Mouse (Mus musculus) heart, embryonic 15.5 days (tissue): ENCODE results near the gene Pramef20. TPM values are rescaled to one million over a fixed set of nuclear protein-coding genes. Genes with fewer than 3 reads are reported as not detected.
"Not testable (repeated sequence)": the region's sequence is repeated elsewhere in the genome, so short reads cannot be mapped to it uniquely, and the experiment has no call there.

Experiments
- ATAC-seq: fragments of 200-750 bp; cut with Nextera tagmentation; replicated peaks from 2 replicates; pipeline ENCODE4 v1.8.0; 2017; ENCODE audit warnings: low read depth, moderate TSS enrichment; ENCODE audit not compliant: insufficient number of reproducible peaks, insufficient read depth, low FRiP score
- H3K27ac ChIP-seq: fragments of 300-500 bp; sonication (generic); 2 replicates; pipeline ENCODE4 v1.5.1; 2015; ENCODE audit warnings: mild to moderate bottlenecking, inconsistent platforms
- H3K27me3 ChIP-seq: fragments of 300-500 bp; sonication (generic); 2 replicates; pipeline ENCODE4 v1.6.1; 2015; ENCODE audit warnings: inconsistent platforms
- H3K36me3 ChIP-seq: fragments of 300-500 bp; sonication (generic); 2 replicates; pipeline ENCODE4 v1.6.1; 2015; ENCODE audit warnings: mild to moderate bottlenecking, inconsistent platforms
- H3K4me1 ChIP-seq: fragments of 300-500 bp; sonication (generic); replicated peaks from 2 replicates; pipeline ENCODE4 v1.6.1; 2015; ENCODE audit warnings: inconsistent platforms
- H3K4me2 ChIP-seq: fragments of 300-500 bp; sonication (generic); 2 replicates; pipeline ENCODE4 v1.6.1; 2015; ENCODE audit warnings: inconsistent platforms, mild to moderate bottlenecking, moderate library complexity
- H3K4me3 ChIP-seq: fragments of 300-500 bp; sonication (generic); 2 replicates; pipeline ENCODE4 v1.5.1; 2015; ENCODE audit warnings: mild to moderate bottlenecking, inconsistent platforms
- H3K9ac ChIP-seq: fragments of 300-500 bp; sonication (generic); 2 replicates; pipeline ENCODE4 v1.6.1; 2015; ENCODE audit warnings: mild to moderate bottlenecking, inconsistent platforms
- H3K9me3 ChIP-seq: fragments of 300-500 bp; sonication (generic); replicated peaks from 2 replicates; pipeline ENCODE4 v1.6.1; 2016; ENCODE audit warnings: inconsistent platforms
- WGBS: fragments of 180-500 bp; shearing (Covaris S2); methylation state at CpG from one replicate; pipeline ENCODE4 v1.1.7; 2015; ENCODE audit warnings: mixed read lengths; 5-methylcytosine and 5-hydroxymethylcytosine counted together
- polyA plus RNA-seq: library from polyadenylated mRNA; unstranded; fragments of >200 nt; fragmentation: Nextera tagmentation; extraction: Ambion mirVana; gene quantifications from 2 replicates; pipeline ENCODE4 v1.2.1, GENCODE M21; 2015

Gene Pramef20
- not detected in 2 replicates for polyA plus RNA-seq

DNA sequence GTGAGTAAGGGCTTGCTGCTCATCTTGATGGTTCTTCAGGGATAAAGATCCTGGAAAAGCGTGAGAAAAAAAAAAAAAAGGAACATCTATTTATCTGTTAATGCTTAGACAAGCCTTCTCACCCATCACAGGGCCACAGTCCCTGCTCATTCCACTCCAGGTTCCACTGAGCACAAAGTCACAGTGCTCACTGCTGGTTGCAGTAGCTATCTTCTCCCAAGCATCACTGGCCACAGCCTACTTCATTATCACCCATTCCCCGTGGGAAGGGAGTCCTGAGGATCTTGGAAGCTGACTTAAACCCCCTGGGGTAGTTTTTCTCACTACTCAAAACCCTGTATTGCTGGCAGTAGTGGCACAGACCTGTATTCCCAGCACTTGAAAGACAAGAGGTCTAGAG is at the start of gene Pramef20:
Gene Pramef20, minus strand, starts transcription at position 23 of the 400 bp plus-strand sequence.
- H3K4me2 ChIP-seq = no peak within 1 kb of the TSS
- no peak within 1 kb of the TSS for H3K4me3 ChIP-seq
- ATAC-seq = no peak
- 43% methylated on average over 2 of the region's 2 CpGs for WGBS
- no peak within 1 kb of the TSS for H3K27ac ChIP-seq
- H3K4me1 ChIP-seq = no peaks in the 10 kb centered on the region
- H3K27me3 ChIP-seq = no peaks in the 10 kb centered on the region
- no peaks in the 10 kb centered on the region for H3K9me3 ChIP-seq
- no peak within 1 kb of the TSS for H3K9ac ChIP-seq
- no peaks in the 10 kb centered on the region for H3K36me3 ChIP-seq

DNA sequence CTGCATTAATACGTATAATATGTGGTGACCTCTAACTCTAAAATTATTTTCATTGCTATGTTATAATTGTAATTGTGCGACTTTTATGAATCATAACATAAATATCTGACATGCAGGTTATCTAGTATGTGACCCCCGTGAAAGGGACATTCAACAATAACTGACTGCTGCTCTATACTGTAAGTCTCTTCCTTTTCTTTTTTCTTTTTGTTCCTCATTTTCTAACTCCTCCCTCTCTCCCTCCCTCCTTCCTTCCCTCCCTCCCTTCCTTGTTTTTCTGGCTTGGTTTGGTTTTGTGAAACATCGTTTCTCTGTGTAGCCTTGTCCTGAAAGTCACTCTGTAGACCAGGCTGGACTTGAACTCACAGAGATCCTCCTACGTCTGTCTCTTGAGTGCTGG is 46.9 kb upstream of the Pramef20 start:
- WGBS = 66% methylated on average over 5 of the region's 5 CpGs
- no peak for ATAC-seq
- H3K4me1 ChIP-seq = no peaks in the 10 kb centered on the region
- H3K4me2 ChIP-seq = no peak overlapping the region
- no peak overlapping the region for H3K4me3 ChIP-seq
- H3K36me3 ChIP-seq = no peaks in the 10 kb centered on the region
- no peak overlapping the region for H3K27ac ChIP-seq
- H3K9me3 ChIP-seq = no peaks in the 10 kb centered on the region
- H3K27me3 ChIP-seq = no peaks in the 10 kb centered on the region
- H3K9ac ChIP-seq = no peak overlapping the region

DNA sequence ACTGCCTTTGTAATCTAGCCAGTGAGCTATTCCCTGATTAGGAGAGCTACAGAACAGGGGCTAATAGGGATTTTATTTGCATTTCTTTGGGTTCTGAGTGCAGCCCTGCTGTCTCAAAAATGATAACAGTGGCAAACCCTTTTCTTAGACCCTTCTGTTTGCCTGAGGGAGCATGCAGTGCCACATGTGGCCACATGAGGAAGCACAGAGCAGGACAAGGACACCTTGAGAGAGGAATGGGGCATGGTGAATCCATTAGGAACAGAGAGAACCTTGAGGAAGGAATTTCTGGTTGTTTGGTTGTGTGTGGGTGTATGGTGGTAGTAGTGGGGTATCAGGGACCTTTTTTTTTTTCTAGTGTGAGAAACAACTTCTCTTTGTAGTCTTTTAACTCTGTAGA is 42.9 kb upstream of the Pramef20 start:
- Histone ChIP-seq H3K4me3 (no peak overlapping the region), H3K4me1 (no peaks in the 10 kb centered on the region), H3K27ac (no peak overlapping the region), H3K27me3 (no peaks in the 10 kb centered on the region), H3K9ac (no peak overlapping the region), H3K36me3 (no peaks in the 10 kb centered on the region), H3K4me2 (no peak overlapping the region), H3K9me3 (no peaks in the 10 kb centered on the region)
- ATAC-seq = no peak

DNA sequence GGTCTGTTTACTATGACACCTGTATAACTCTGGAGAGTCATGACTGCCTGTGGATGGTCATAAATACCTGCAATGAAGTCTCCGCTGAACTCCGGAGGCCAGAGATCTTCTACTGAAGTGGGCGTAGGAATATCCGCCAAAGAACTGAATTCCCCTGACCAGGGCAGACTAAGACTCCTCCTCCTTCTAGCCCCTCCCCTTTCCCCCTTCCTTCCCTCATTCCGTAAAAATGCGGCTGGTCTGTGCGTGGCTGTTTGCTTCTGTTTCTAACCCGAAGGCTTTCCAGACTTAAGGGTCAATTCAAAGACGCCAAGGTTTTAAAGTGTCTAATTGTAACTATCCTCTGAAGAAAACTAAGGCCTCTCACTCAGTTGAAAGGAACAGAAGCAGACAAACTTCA is 30.6 kb upstream of the Pramef20 start, which contains the start of gene Pramef12:
Gene Pramef12, minus strand, starts transcription at position 175 of the 400 bp plus-strand sequence.
- no peaks in the 10 kb centered on the region for H3K27me3 ChIP-seq
- WGBS = 66% methylated on average over 9 of the region's 9 CpGs
- H3K27ac ChIP-seq = no peak within 1 kb of the TSS
- no peak for ATAC-seq
- H3K9me3 ChIP-seq = no peaks in the 10 kb centered on the region
- H3K4me2 ChIP-seq = no peak within 1 kb of the TSS
- H3K36me3 ChIP-seq = no peaks in the 10 kb centered on the region
- H3K4me1 ChIP-seq = peaks cover 9% of the 10 kb centered on the region
- H3K4me3 ChIP-seq = no peak within 1 kb of the TSS
- no peak within 1 kb of the TSS for H3K9ac ChIP-seq

DNA sequence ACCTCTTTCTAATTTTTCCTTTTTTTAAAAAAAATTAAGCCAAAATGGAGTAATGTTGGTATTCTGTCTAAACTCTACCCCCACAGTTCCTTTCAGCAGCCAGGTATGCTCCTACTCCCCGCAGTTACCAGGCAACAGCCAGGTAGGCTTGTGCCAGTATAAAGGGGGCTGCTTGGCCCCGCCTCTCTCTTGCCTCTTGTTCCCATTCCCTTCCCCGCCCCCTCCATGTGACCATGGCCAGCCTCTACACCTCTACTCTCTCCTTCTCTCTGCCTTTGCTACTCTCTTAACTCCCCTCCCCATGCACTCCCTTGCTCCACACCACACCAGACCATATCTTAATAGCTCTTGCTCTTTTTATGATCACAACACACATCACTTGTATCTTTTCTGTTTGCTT is 28.5 kb upstream of the Pramef20 start:
- WGBS = 72% methylated on average over 3 of the region's 3 CpGs
- Histone ChIP-seq H3K9ac (no peak overlapping the region), H3K27me3 (no peaks in the 10 kb centered on the region), H3K9me3 (no peaks in the 10 kb centered on the region), H3K36me3 (no peaks in the 10 kb centered on the region), H3K4me3 (no peak overlapping the region), H3K4me2 (no peak overlapping the region), H3K27ac (no peak overlapping the region), H3K4me1 (peaks cover 9% of the 10 kb centered on the region)
- no peak for ATAC-seq

DNA sequence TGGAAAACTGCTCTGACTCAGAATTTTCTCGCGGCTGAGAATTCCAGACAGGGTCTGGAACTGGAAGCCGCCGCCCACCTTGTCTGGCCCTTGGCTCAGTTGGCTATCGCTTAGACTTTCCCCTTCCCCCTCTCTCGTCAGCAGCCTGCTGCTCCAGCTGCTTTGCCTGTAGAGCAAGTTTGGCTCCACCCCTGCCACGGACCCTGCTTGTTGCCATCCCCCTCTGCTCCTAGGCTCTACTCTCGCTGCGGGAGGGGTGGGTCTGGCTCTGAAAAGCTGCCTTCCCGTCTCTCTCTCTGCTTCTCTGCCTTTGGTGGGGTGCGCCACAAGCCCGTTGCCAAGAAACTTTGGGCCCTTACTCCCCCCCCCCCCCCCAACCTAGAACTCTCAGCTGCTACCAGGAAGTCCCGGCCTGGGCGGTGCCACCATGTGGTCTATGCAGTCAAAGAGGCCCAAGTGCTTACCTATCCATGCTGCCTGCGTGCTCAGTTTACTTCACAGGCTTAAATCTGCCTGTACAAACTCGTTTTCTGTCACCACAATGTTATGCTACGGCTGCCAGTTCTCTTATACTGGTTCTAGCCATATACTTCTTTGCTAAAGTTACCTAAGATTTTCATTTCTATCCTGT is 26.8 kb upstream of the Pramef20 start:
- Histone ChIP-seq H3K4me3 (peak overlapping the region; percentile 51), H3K36me3 (no peaks in the 10 kb centered on the region), H3K4me1 (peaks cover 9% of the 10 kb centered on the region), H3K4me2 (peak overlapping the region; percentile 73), H3K27ac (peak overlapping the region; percentile 53; the same call in 1 of the 2 replicates), H3K9me3 (no peaks in the 10 kb centered on the region), H3K9ac (peak overlapping the region; percentile 48), H3K27me3 (no peaks in the 10 kb centered on the region)
- peak; percentile 77 for ATAC-seq
- WGBS = 5% methylated on average over 17 of the region's 17 CpGs

DNA sequence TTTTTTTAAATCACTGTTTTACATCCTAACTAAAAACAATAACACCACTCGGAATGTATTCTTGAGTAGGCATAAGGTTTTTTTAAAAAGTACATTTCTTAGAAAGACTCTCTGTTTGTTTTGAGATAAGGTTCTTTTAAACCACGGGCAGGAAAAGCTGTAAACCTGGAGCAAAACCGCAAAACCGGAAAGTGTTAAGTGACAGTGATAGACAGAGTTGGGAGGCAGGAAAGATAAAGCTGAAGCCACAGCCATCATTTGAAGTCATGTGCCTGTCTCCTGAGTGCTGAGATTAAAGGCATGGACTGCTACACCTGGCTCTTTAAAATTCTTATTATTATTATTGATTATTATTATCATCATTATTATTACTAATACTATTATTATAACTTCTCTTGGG is 25.0 kb upstream of the Pramef20 start:
- H3K4me3 ChIP-seq = no peak overlapping the region
- no peak overlapping the region for H3K4me2 ChIP-seq
- H3K27ac ChIP-seq = no peak overlapping the region
- H3K9me3 ChIP-seq = no peaks in the 10 kb centered on the region
- H3K36me3 ChIP-seq = no peaks in the 10 kb centered on the region
- peaks cover 9% of the 10 kb centered on the region for H3K4me1 ChIP-seq
- no peaks in the 10 kb centered on the region for H3K27me3 ChIP-seq
- whole genome bisulfite sequencing = 16% methylated on average over 4 of the region's 4 CpGs
- H3K9ac ChIP-seq = no peak overlapping the region
- no peak for ATAC-seq

DNA sequence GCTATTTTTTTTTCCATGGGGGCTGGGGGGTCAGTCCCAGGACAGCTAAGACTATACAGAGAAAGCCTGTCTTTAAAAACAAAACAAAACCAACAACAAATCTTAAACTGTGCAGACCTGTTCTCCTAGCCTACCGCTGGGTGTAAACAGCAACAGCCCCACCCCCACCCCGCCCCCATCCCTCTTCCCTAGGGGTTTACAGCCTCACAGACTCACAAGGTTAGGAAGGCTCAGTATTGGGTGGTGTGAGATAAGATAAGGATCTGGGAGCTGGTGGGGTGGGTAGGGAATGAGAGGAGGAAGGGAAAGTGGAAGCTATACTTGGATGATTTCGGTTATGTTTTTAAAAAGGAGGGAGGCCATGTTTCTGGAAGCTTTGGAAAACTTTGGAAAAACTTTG is 18.6 kb upstream of the Pramef20 start:
- H3K9ac ChIP-seq = no peak overlapping the region
- H3K27me3 ChIP-seq = no peaks in the 10 kb centered on the region
- 37% methylated on average over 3 of the region's 3 CpGs for whole genome bisulfite sequencing
- H3K4me2 ChIP-seq = no peak overlapping the region
- ATAC-seq = no peak
- H3K36me3 ChIP-seq = no peaks in the 10 kb centered on the region
- H3K9me3 ChIP-seq = no peaks in the 10 kb centered on the region
- no peaks in the 10 kb centered on the region for H3K4me1 ChIP-seq
- H3K27ac ChIP-seq = no peak overlapping the region
- H3K4me3 ChIP-seq = no peak overlapping the region

DNA sequence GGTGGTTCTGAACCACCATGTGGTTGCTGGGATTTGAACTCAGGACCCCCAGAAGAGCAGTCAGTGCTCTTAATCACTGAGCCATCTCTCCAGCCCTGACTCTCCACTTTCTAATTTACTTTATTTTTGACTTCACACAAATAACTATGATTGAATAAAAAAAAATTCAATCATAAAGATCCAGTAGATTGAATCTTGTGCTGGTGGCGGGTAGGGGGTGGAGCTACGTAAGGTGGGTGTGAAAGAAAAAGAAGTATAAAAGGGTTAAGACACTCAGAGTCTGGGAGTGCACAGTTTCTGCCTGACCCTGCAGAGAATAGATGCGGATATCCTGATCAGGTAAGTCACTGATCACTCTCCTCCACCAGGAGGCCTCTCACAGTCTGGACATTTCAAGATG is 20.1 kb downstream of the Pramef20 start, which contains the start of gene Gm13119:
Gene Gm13119, plus strand, starts transcription at position 301 of the 400 bp plus-strand sequence.
- not testable (repeated sequence) for H3K27ac ChIP-seq, H3K9me3 ChIP-seq, H3K36me3 ChIP-seq, H3K27me3 ChIP-seq, H3K4me3 ChIP-seq, H3K4me2 ChIP-seq, H3K4me1 ChIP-seq, H3K9ac ChIP-seq, ATAC-seq
- WGBS = 87% methylated on average over 3 of the region's 3 CpGs

DNA sequence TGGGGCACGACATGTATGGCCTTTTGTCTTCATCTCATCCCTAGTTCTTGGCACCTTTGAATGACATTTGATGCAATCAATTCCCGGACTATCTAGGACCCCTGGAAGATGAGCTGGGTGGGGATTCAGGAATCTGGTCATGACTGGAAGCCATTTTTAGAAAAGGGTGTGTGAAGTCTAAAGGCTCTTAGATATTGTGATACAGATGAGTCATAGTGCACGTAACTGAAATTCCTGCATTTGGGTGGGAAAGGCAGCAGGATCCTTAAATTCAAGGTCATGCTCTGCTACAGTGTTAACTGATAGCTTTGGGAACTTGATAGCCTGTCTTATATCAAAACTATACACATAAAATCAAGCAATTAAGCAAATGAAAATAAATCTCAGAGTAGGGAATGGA is 41.9 kb downstream of the Pramef20 start:
- not testable (repeated sequence) for H3K9me3 ChIP-seq, H3K27me3 ChIP-seq, H3K4me3 ChIP-seq, H3K36me3 ChIP-seq, ATAC-seq, H3K4me2 ChIP-seq, H3K4me1 ChIP-seq, H3K27ac ChIP-seq, H3K9ac ChIP-seq
- WGBS = 80% methylated on average over 2 of the region's 3 CpGs

DNA sequence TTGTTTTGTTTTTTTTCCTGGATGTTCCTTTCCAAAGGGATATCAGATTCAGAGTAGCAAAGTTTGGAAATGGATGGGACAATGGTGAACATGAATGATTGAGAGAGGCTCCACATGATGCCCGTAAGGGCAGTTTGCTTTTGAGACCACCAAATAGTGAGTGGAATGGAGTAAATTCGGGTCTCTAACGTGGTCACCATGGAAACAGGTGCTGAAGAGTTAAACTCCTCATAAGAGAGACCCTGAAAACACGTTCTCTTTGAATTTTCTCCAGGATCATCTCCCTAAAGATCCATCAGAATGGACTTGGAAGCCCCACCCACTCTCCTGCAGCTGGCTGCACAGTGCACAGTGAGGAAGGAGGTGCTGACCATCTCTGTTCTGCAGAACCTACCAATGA is 47.8 kb downstream of the Pramef20 start, which contains the start of gene Gm13128:
Gene Gm13128, plus strand, starts transcription at position 301 of the 400 bp plus-strand sequence.
- 51% methylated on average over 4 of the region's 4 CpGs for WGBS
- H3K36me3 ChIP-seq, H3K27me3 ChIP-seq, H3K9me3 ChIP-seq, H3K4me3 ChIP-seq, ATAC-seq, H3K4me2 ChIP-seq, H3K9ac ChIP-seq, H3K4me1 ChIP-seq, H3K27ac ChIP-seq: not testable (repeated sequence)
